Mouse (Mus musculus) CH12.LX (cell line): ENCODE results near the gene Mdga1. TPM values are rescaled to one million over a fixed set of nuclear protein-coding genes. Genes with fewer than 3 reads are reported as not detected.

Experiments
- DNase-seq: peaks from one replicate; pipeline ENCODE4 v3.0.0-alpha.2; 2013; ENCODE audit errors: extremely low read depth
- H3K27ac ChIP-seq: 2 replicates; pipeline ENCODE4 v1.5.1; 2012; ENCODE audit warnings: low read depth, mild to moderate bottlenecking, control low read depth, moderate library complexity; ENCODE audit not compliant: insufficient read depth
- H3K27me3 ChIP-seq: replicated peaks from 2 replicates; pipeline ENCODE3; 2012; ENCODE audit warnings: inconsistent platforms
- H3K36me3 ChIP-seq, 2 experiments: replicated peaks in 1 of 2; 2 replicates each; pipeline versions ENCODE3 to v1.6.1; 2012; ENCODE audit warnings: inconsistent platforms in 1 of 2, low read length in 1 of 2, mild to moderate bottlenecking in 1 of 2, mixed read lengths in 1 of 2, moderate library complexity in 1 of 2; ENCODE audit not compliant: control insufficient read depth in 1 of 2, insufficient read depth in 1 of 2
- H3K4me1 ChIP-seq, 2 experiments: 2 replicates each; pipeline ENCODE4 v1.6.1; 2012; ENCODE audit warnings: inconsistent platforms in 1 of 2, moderate library complexity in 1 of 2; ENCODE audit not compliant: insufficient read depth in 2 of 2, control insufficient read depth in 1 of 2
- H3K4me2 ChIP-seq: 2 replicates; pipeline ENCODE4 v1.6.1; 2012; ENCODE audit warnings: low read depth, mild to moderate bottlenecking, control low read depth; ENCODE audit not compliant: poor library complexity, insufficient read depth, severe bottlenecking
- H3K4me3 ChIP-seq, 3 experiments: fragments of 150-350 bp in 1 of 3; sonication (generic) in 1 of 3; replicated peaks in 1 of 3; 2 replicates each; pipeline versions ENCODE3 to v1.5.1; 2011 to 2012; ENCODE audit warnings: low read depth in 2 of 3, low read length in 2 of 3, mild to moderate bottlenecking in 2 of 3, moderate library complexity in 2 of 3, control low read depth in 1 of 3, improper control_type of control experiment in 1 of 3, inconsistent platforms in 1 of 3, mixed read lengths in 1 of 3; ENCODE audit not compliant: poor library complexity in 1 of 3
- H3K79me2 ChIP-seq: replicated peaks from 2 replicates; pipeline ENCODE4 v1.6.1; 2012; ENCODE audit warnings: mild to moderate bottlenecking, moderate library complexity; ENCODE audit not compliant: control insufficient read depth, poor library complexity, insufficient read depth, severe bottlenecking; ENCODE audit errors: extremely low read depth
- H3K9ac ChIP-seq: 2 replicates; pipeline ENCODE4 v1.6.1; 2012; ENCODE audit warnings: low read depth, mild to moderate bottlenecking, control low read depth, moderate library complexity; ENCODE audit not compliant: insufficient read depth
- H3K9me3 ChIP-seq: replicated peaks from 2 replicates; pipeline ENCODE3; 2012; ENCODE audit warnings: low read length, inconsistent platforms, mixed read lengths
- BHLHE40 ChIP-seq: IDR thresholded peaks from 2 replicates; pipeline ENCODE4 v1.6.1; 2011; ENCODE audit warnings: mild to moderate bottlenecking, low read depth, low read length, improper control_type of control experiment
- CHD1 ChIP-seq: IDR thresholded peaks from 2 replicates; pipeline ENCODE4 v1.6.1; 2012; ENCODE audit warnings: low read depth, low read length, improper control_type of control experiment, inconsistent platforms
- CHD2 ChIP-seq: IDR thresholded peaks from 2 replicates; pipeline ENCODE4 v1.6.1; 2011; ENCODE audit warnings: low read length, improper control_type of control experiment
- CTCF ChIP-seq, 2 experiments: IDR thresholded peaks in 1 of 2; conservative IDR thresholded peaks in 1 of 2; 2 replicates each; pipeline ENCODE4 v1.5.1; 2011 to 2012; ENCODE audit warnings: low read depth in 2 of 2, low read length in 2 of 2, improper control_type of control experiment in 1 of 2, inconsistent platforms in 1 of 2, mild to moderate bottlenecking in 1 of 2, moderate library complexity in 1 of 2
- E2F4 ChIP-seq: IDR thresholded peaks from 2 replicates; pipeline ENCODE4 v1.6.1; 2011; ENCODE audit warnings: low read depth, low read length, improper control_type of control experiment; ENCODE audit not compliant: insufficient replicate concordance
- ELF1 ChIP-seq: IDR thresholded peaks from 2 replicates; pipeline ENCODE4 v1.6.1; 2014; ENCODE audit warnings: low read depth, mild to moderate bottlenecking, inconsistent platforms, low read length, improper control_type of control experiment
- EP300 ChIP-seq: IDR thresholded peaks from 2 replicates; pipeline ENCODE4 v1.6.1; 2011; ENCODE audit warnings: low read length, improper control_type of control experiment
- ETS1 ChIP-seq: conservative IDR thresholded peaks from 2 replicates; pipeline ENCODE4 v1.6.1; 2012; ENCODE audit warnings: low read depth, mild to moderate bottlenecking, inconsistent platforms, low read length, improper control_type of control experiment, moderate library complexity
- GABPA ChIP-seq: IDR thresholded peaks from 2 replicates; pipeline ENCODE4 v1.6.1; 2012; ENCODE audit warnings: low read depth, low read length, improper control_type of control experiment, inconsistent platforms; ENCODE audit not compliant: insufficient replicate concordance
- HCFC1 ChIP-seq: IDR thresholded peaks from 2 replicates; pipeline ENCODE4 v1.6.1; 2012; ENCODE audit warnings: low read depth, mild to moderate bottlenecking, inconsistent platforms, low read length, improper control_type of control experiment
- JUN ChIP-seq: IDR thresholded peaks from 2 replicates; pipeline ENCODE4 v1.6.1; 2011; ENCODE audit warnings: low read depth, mild to moderate bottlenecking, low read length, improper control_type of control experiment, moderate library complexity; ENCODE audit not compliant: insufficient read depth
- JUND ChIP-seq: conservative IDR thresholded peaks from 2 replicates; pipeline ENCODE4 v1.6.1; 2011; ENCODE audit warnings: low read depth, low read length, improper control_type of control experiment
- KAT2A ChIP-seq: IDR thresholded peaks from 2 replicates; pipeline ENCODE4 v1.6.1; 2012; ENCODE audit warnings: low read length, improper control_type of control experiment, inconsistent platforms; ENCODE audit not compliant: insufficient replicate concordance
- MAFK ChIP-seq: IDR thresholded peaks from 2 replicates; pipeline ENCODE4 v1.6.1; 2011; ENCODE audit warnings: low read length, improper control_type of control experiment; ENCODE audit not compliant: insufficient replicate concordance
- MAX ChIP-seq: IDR thresholded peaks from 2 replicates; pipeline ENCODE4 v1.6.1; 2011; ENCODE audit warnings: low read length, improper control_type of control experiment
- MAZ ChIP-seq: IDR thresholded peaks from 2 replicates; pipeline ENCODE4 v1.6.1; 2012; ENCODE audit warnings: low read depth, mild to moderate bottlenecking, inconsistent platforms, low read length, improper control_type of control experiment, moderate library complexity
- MXI1 ChIP-seq: IDR thresholded peaks from 2 replicates; pipeline ENCODE4 v1.6.1; 2011; ENCODE audit warnings: mild to moderate bottlenecking, low read depth, low read length, improper control_type of control experiment
- MYC ChIP-seq: IDR thresholded peaks from 2 replicates; pipeline ENCODE4 v1.6.1; 2011; ENCODE audit warnings: low read depth, mild to moderate bottlenecking, improper control_type of control experiment, low read length
- NELFE ChIP-seq: IDR thresholded peaks from 2 replicates; pipeline ENCODE4 v1.6.1; 2011; ENCODE audit warnings: low read depth, low read length, improper control_type of control experiment
- NRF1 ChIP-seq: IDR thresholded peaks from 2 replicates; pipeline ENCODE4 v1.6.1; 2014; ENCODE audit warnings: low read depth, mild to moderate bottlenecking, inconsistent platforms, low read length, improper control_type of control experiment, moderate library complexity
- PAX5 ChIP-seq: IDR thresholded peaks from 2 replicates; pipeline ENCODE4 v1.6.1; 2012; ENCODE audit warnings: low read length, inconsistent platforms, mixed read lengths
- POLR2A ChIP-seq: IDR thresholded peaks from 2 replicates; pipeline ENCODE4 v1.6.1; 2011; ENCODE audit warnings: low read depth, mild to moderate bottlenecking, improper control_type of control experiment, low read length
- POLR2AphosphoS2 ChIP-seq: IDR thresholded peaks from 2 replicates; pipeline ENCODE4 v1.6.1; 2011; ENCODE audit warnings: low read depth, low read length, improper control_type of control experiment
- RAD21 ChIP-seq: IDR thresholded peaks from 2 replicates; pipeline ENCODE4 v1.6.1; 2011; ENCODE audit warnings: low read depth, mild to moderate bottlenecking, low read length, improper control_type of control experiment, moderate library complexity
- RCOR1 ChIP-seq: conservative IDR thresholded peaks from 2 replicates; pipeline ENCODE4 v1.6.1; 2012; ENCODE audit warnings: low read depth, mild to moderate bottlenecking, inconsistent platforms, low read length, improper control_type of control experiment
- SIN3A ChIP-seq: IDR thresholded peaks from 2 replicates; pipeline ENCODE4 v1.6.1; 2012; ENCODE audit warnings: low read length, improper control_type of control experiment, inconsistent platforms
- SMC3 ChIP-seq: IDR thresholded peaks from 2 replicates; pipeline ENCODE4 v1.6.1; 2011; ENCODE audit warnings: low read depth, low read length, improper control_type of control experiment
- TCF12 ChIP-seq: IDR thresholded peaks from 2 replicates; pipeline ENCODE4 v1.6.1; 2014; ENCODE audit warnings: low read depth, mild to moderate bottlenecking, inconsistent platforms, low read length, improper control_type of control experiment
- UBTF ChIP-seq: IDR thresholded peaks from 2 replicates; pipeline ENCODE4 v1.6.1; 2012; ENCODE audit warnings: low read depth, mild to moderate bottlenecking, inconsistent platforms, low read length, improper control_type of control experiment, moderate library complexity
- USF2 ChIP-seq: conservative IDR thresholded peaks from 2 replicates; pipeline ENCODE4 v1.6.1; 2011; ENCODE audit warnings: low read depth, low read length, improper control_type of control experiment
- ZKSCAN1 ChIP-seq: IDR thresholded peaks from 2 replicates; pipeline ENCODE4 v1.6.1; 2012; ENCODE audit warnings: low read depth, inconsistent platforms, low read length, improper control_type of control experiment, borderline replicate concordance
- ZNF384 ChIP-seq: IDR thresholded peaks from 2 replicates; pipeline ENCODE4 v1.6.1; 2012; ENCODE audit warnings: low read depth, low read length, improper control_type of control experiment, inconsistent platforms
- dilution Hi-C: fragments of 300-500 bp; cut with MboI; formaldehyde crosslinking; loops from 2 replicates; pipeline ENCODE4 v1.14.3; 2020; ENCODE audit warnings: low sequenced_read_pairs; ENCODE audit not compliant: extremely low pct_unique_long_range_greater_than_20kb, extremely low pct_ligation_motif_present
- in situ Hi-C: fragments of 300-500 bp; cut with MboI; formaldehyde crosslinking; loops from 3 replicates; pipeline ENCODE4 v1.14.3; 2019; ENCODE audit warnings: low sequenced_read_pairs, low pct_ligation_motif_present, low pct_unique_long_range_greater_than_20kb, mixed read lengths
- polyA plus RNA-seq: library from polyadenylated mRNA; unstranded; fragments of >175 nt; gene quantifications from 2 replicates; pipeline ENCODE4 v1.2.1, GENCODE M21; 2012; ENCODE audit warnings: low read depth; ENCODE audit not compliant: insufficient read length
- total RNA-seq, 2 experiments: library from RNA; depleted of rRNA; stranded (reverse); fragments of 300-350 nt in 1 of 2; fragments of >200 nt in 1 of 2; gene quantifications; 2 replicates each; pipeline ENCODE4 v1.2.3; 2012 to 2014

Mdga1 gene
- total and polyA plus RNA-seq, 3 experiments = 0.29 to 0.39 (median 0.38) TPM

GRCm38 (mm10) chr17:29859788-29860283 lies 110.1 kb downstream of the Mdga1 start:
- no peak for TF ChIP-seq TCF12
- no peak for TF ChIP-seq SMC3
- no peak for TF ChIP-seq CHD2
- TF ChIP-seq RAD21 = no peak
- TF ChIP-seq POLR2A = no peak
- no peak for TF ChIP-seq RCOR1
- no peak for TF ChIP-seq JUND
- TF ChIP-seq ETS1 = no peak
- TF ChIP-seq ZKSCAN1 = no peak
- no peak for TF ChIP-seq PAX5
- no peak for TF ChIP-seq MXI1
- no peak for TF ChIP-seq GABPA
- no peak for TF ChIP-seq NRF1
- no peak for TF ChIP-seq CHD1
- no peaks in the 10 kb centered on the region for H3K36me3 ChIP-seq
- no peaks in the 10 kb centered on the region for H3K79me2 ChIP-seq
- H3K9ac ChIP-seq = no peak overlapping the region
- peaks cover 4% of the 10 kb centered on the region for H3K9me3 ChIP-seq
- dilution Hi-C loops = no loop called here
- no peak overlapping the region for H3K4me2 ChIP-seq
- peaks cover 16% of the 10 kb centered on the region for H3K27me3 ChIP-seq
- no peaks in the 10 kb centered on the region for H3K4me1 ChIP-seq
- H3K27ac ChIP-seq = no peak overlapping the region
- in situ Hi-C loops = loop anchor here (10.0 to 25.0 kb wide), 2 partner anchors 65 to 248 kb away; partner anchors contain the start of genes Gm28043 and Rnf8
- DNase-seq = no peak
- H3K4me3 ChIP-seq = no peak overlapping the region

- TF ChIP-seq MAFK (no peak), EP300 (no peak), KAT2A (no peak), SMC3 (peak; percentile 63), JUND (no peak), POLR2AphosphoS2 (no peak), UBTF (no peak), HCFC1 (no peak), MAZ (no peak), TCF12 (no peak), SIN3A (no peak), PAX5 (no peak), MYC (no peak), CHD2 (no peak), ZNF384 (no peak), POLR2A (no peak), ZKSCAN1 (no peak), BHLHE40 (no peak), CTCF (conservative IDR thresholded peaks at IDR 0.05 in 1 of 2, IDR thresholded peaks at IDR 0.05 in 1 of 2; ENCODE audit: low read depth in 2 of 2, low read length in 2 of 2) (peak; percentile 46 to 73; a peak in 3 of 4 replicates), E2F4 (no peak), RAD21 (peak; percentile 61), NELFE (no peak), ELF1 (no peak), MAX (no peak), GABPA (no peak), USF2 (no peak), JUN (no peak)
- in situ Hi-C loops = loop anchor here (10.0 to 25.0 kb wide), 2 partner anchors 64 to 246 kb away; partner anchors contain the start of genes Gm28043 and Rnf8
- Histone ChIP-seq H3K36me3 (no peaks in the 10 kb centered on the region), H3K9ac (no peak overlapping the region), H3K4me3 (no peak overlapping the region), H3K27me3 (peaks cover 24% of the 10 kb centered on the region), H3K4me1 (no peaks in the 10 kb centered on the region), H3K9me3 (peaks cover 4% of the 10 kb centered on the region), H3K4me2 (no peak overlapping the region), H3K79me2 (no peaks in the 10 kb centered on the region), H3K27ac (no peak overlapping the region)
- dilution Hi-C loops = no loop called here
- peak; percentile 54 for DNase-seq
These were observed 111.1 kb downstream of the Mdga1 start for GRCm38 (mm10) chr17:29858764-29859163.
